Mouse (Mus musculus) midbrain, postnatal 0 days (tissue): ENCODE data around the gene Sppl2c. TPM values are rescaled to one million over a fixed set of nuclear protein-coding genes. Genes with fewer than 3 reads are reported as not detected.

Experiments
- ATAC-seq: fragments of 200-750 bp; cut with Nextera tagmentation; 2 replicates; pipeline ENCODE4 v1.8.0; 2017; ENCODE audit warnings: moderate number of reproducible peaks, mild to moderate bottlenecking, moderate TSS enrichment, moderate library complexity; ENCODE audit not compliant: low FRiP score
- DNase-seq: peaks from one replicate; pipeline ENCODE4 v3.0.0-alpha.2; 2015; ENCODE audit warnings: low spot score
- H3K27ac ChIP-seq: fragments of 300-500 bp; sonication (generic); 2 replicates; pipeline ENCODE4 v1.5.1; 2014; ENCODE audit warnings: low read depth, mild to moderate bottlenecking, low read length, mixed read lengths
- H3K27me3 ChIP-seq: fragments of 300-500 bp; sonication (generic); 2 replicates; pipeline ENCODE4 v1.6.1; 2014; ENCODE audit warnings: low read length, control low read depth, mixed read lengths; ENCODE audit not compliant: insufficient read depth
- H3K36me3 ChIP-seq: fragments of 300-500 bp; sonication (generic); 2 replicates; pipeline ENCODE4 v1.6.1; 2014; ENCODE audit warnings: low read length, control low read depth, mixed read lengths; ENCODE audit not compliant: insufficient read depth
- H3K4me1 ChIP-seq: fragments of 300-500 bp; sonication (generic); 2 replicates; pipeline ENCODE4 v1.6.1; 2014; ENCODE audit warnings: mild to moderate bottlenecking, control low read depth, antibody characterized with exemption, low read length, mixed read lengths; ENCODE audit not compliant: insufficient read depth
- H3K4me2 ChIP-seq: fragments of 300-500 bp; sonication (generic); 2 replicates; pipeline ENCODE4 v1.6.1; 2014; ENCODE audit warnings: low read depth, mild to moderate bottlenecking, low read length, mixed read lengths; ENCODE audit not compliant: poor library complexity, severe bottlenecking
- H3K4me3 ChIP-seq: fragments of 300-500 bp; sonication (generic); 2 replicates; pipeline ENCODE4 v1.5.1; 2014; ENCODE audit warnings: low read depth, mild to moderate bottlenecking, low read length, moderate library complexity
- H3K9ac ChIP-seq: fragments of 300-500 bp; sonication (generic); replicated peaks from 2 replicates; pipeline ENCODE4 v1.6.1; 2014; ENCODE audit warnings: mild to moderate bottlenecking, low read length, moderate library complexity, mixed read lengths; ENCODE audit not compliant: poor library complexity, severe bottlenecking
- H3K9me3 ChIP-seq: fragments of 300-500 bp; sonication (generic); 2 replicates; pipeline ENCODE4 v1.6.1; 2016; ENCODE audit warnings: low read length, control low read depth
- CTCF ChIP-seq: IDR thresholded peaks from 2 replicates; pipeline ENCODE4 v1.5.1; 2016; ENCODE audit warnings: antibody characterized with exemption, mild to moderate bottlenecking
- WGBS: fragments of 180-500 bp; shearing (Covaris S2); extraction: QIAGEN DNeasy Blood & Tissue Kit; methylation state at CpG from one replicate; pipeline ENCODE4 v1.1.7; 2014; 5-methylcytosine and 5-hydroxymethylcytosine counted together
- polyA plus RNA-seq: library from polyadenylated mRNA; unstranded; fragments of >200 nt; fragmentation: Nextera tagmentation; extraction: Ambion mirVana; gene quantifications from 2 replicates; pipeline ENCODE4 v1.2.1, GENCODE M21; 2015
- total RNA-seq: library from RNA; depleted of rRNA; stranded (reverse); fragments of >200 nt; gene quantifications from 2 replicates; pipeline ENCODE4 v1.2.3, GENCODE M21; 2014

The Sppl2c gene
- total and polyA plus RNA-seq, 2 experiments from 2014 or later: not detected

GRCm38 (mm10) chr11:104182141-104182540 is 4.0 kb upstream of the Sppl2c start:
- Histone ChIP-seq H3K36me3 (no peaks in the 10 kb centered on the region), H3K4me2 (no peak overlapping the region), H3K9me3 (no peaks in the 10 kb centered on the region), H3K27me3 (no peaks in the 10 kb centered on the region), H3K9ac (no peak overlapping the region), H3K27ac (no peak overlapping the region), H3K4me1 (no peaks in the 10 kb centered on the region), H3K4me3 (no peak overlapping the region)
- ATAC-seq (no peak), DNase-seq (no peak)
- 87% methylated on average over 3 of the region's 3 CpGs for WGBS
- no peak for TF ChIP-seq CTCF

- no peak for TF ChIP-seq CTCF
- H3K27ac ChIP-seq: no peak overlapping the region
- no peak overlapping the region for H3K4me2 ChIP-seq
- H3K4me1 ChIP-seq: no peaks in the 10 kb centered on the region
- 90% methylated on average over 9 of the region's 9 CpGs for WGBS
- H3K9me3 ChIP-seq: no peaks in the 10 kb centered on the region
- H3K9ac ChIP-seq: no peak overlapping the region
- H3K4me3 ChIP-seq: no peak overlapping the region
- no peak for DNase-seq
- no peaks in the 10 kb centered on the region for H3K27me3 ChIP-seq
- no peaks in the 10 kb centered on the region for H3K36me3 ChIP-seq
- ATAC-seq: no peak
Observed at GRCm38 (mm10) chr11:104186837-104187150, 667 bp downstream of the Sppl2c start.

GRCm38 (mm10) chr11:104187766-104188165 is 1.6 kb downstream of the Sppl2c start:
- H3K27ac ChIP-seq: no peak overlapping the region
- 94% methylated on average over 10 of the region's 10 CpGs for whole genome bisulfite sequencing
- ATAC-seq (no peak), DNase-seq (no peak)
- H3K9me3 ChIP-seq: no peaks in the 10 kb centered on the region
- TF ChIP-seq CTCF: no peak
- H3K27me3 ChIP-seq: no peaks in the 10 kb centered on the region
- no peak overlapping the region for H3K4me3 ChIP-seq
- no peaks in the 10 kb centered on the region for H3K36me3 ChIP-seq
- H3K4me1 ChIP-seq: no peaks in the 10 kb centered on the region
- no peak overlapping the region for H3K4me2 ChIP-seq
- H3K9ac ChIP-seq: no peak overlapping the region

- no peaks in the 10 kb centered on the region for H3K36me3 ChIP-seq
- no peak for TF ChIP-seq CTCF
- no peaks in the 10 kb centered on the region for H3K9me3 ChIP-seq
- H3K4me2 ChIP-seq: no peak overlapping the region
- 73% methylated on average over 2 of the region's 2 CpGs for WGBS
- DNase-seq: no peak
- no peak overlapping the region for H3K4me3 ChIP-seq
- H3K9ac ChIP-seq: no peak overlapping the region
- ATAC-seq: no peak
- no peak overlapping the region for H3K27ac ChIP-seq
- H3K4me1 ChIP-seq: no peaks in the 10 kb centered on the region
- no peaks in the 10 kb centered on the region for H3K27me3 ChIP-seq
Observed at GRCm38 (mm10) chr11:104190008-104190407, 3.9 kb downstream of the Sppl2c start.

GRCm38 (mm10) chr11:104195382-104195781 is 9.3 kb downstream of the Sppl2c start:
- H3K9ac ChIP-seq: no peak overlapping the region
- TF ChIP-seq CTCF: no peak
- H3K4me2 ChIP-seq: peak overlapping the region; percentile 12; the same call in 1 of the 2 replicates
- no peaks in the 10 kb centered on the region for H3K36me3 ChIP-seq
- DNase-seq (no peak), ATAC-seq (no peak)
- no peak overlapping the region for H3K4me3 ChIP-seq
- H3K4me1 ChIP-seq: no peaks in the 10 kb centered on the region
- no peaks in the 10 kb centered on the region for H3K9me3 ChIP-seq
- peaks cover 5% of the 10 kb centered on the region; the same call in 1 of the 2 replicates for H3K27me3 ChIP-seq
- 78% methylated on average over 11 of the region's 11 CpGs for WGBS
- H3K27ac ChIP-seq: no peak overlapping the region

- ATAC-seq (peak; percentile 85), DNase-seq (peak; percentile 95)
- H3K4me1 ChIP-seq: no peaks in the 10 kb centered on the region
- WGBS: 4% methylated on average over 9 of the region's 9 CpGs
- peak overlapping the region; percentile 12; the same call in 1 of the 2 replicates for H3K4me2 ChIP-seq
- H3K9ac ChIP-seq: no peak overlapping the region
- peaks cover 5% of the 10 kb centered on the region; the same call in 1 of the 2 replicates for H3K27me3 ChIP-seq
- H3K27ac ChIP-seq: no peak overlapping the region
- no peak overlapping the region for H3K4me3 ChIP-seq
- TF ChIP-seq CTCF: peak; percentile 100
- no peaks in the 10 kb centered on the region for H3K9me3 ChIP-seq
- no peaks in the 10 kb centered on the region for H3K36me3 ChIP-seq
Observed at GRCm38 (mm10) chr11:104195791-104196190, 9.7 kb downstream of the Sppl2c start.
